Mouse (Mus musculus) intestine, embryonic 16.5 days (tissue): ENCODE measurements around the gene Lce1h. TPM values are rescaled to one million over a fixed set of nuclear protein-coding genes. Genes with fewer than 3 reads are reported as not detected.

Experiments used
- ATAC-seq: fragments of 200-750 bp; cut with Nextera tagmentation; 2 replicates; pipeline ENCODE4 v1.8.0; 2017; ENCODE audit warnings: moderate TSS enrichment, moderate library complexity
- H3K27ac ChIP-seq: fragments of 300-500 bp; sonication (generic); 2 replicates; pipeline ENCODE4 v1.5.1; 2014; ENCODE audit warnings: mild to moderate bottlenecking, low read length
- H3K27me3 ChIP-seq: fragments of 300-500 bp; sonication (generic); replicated peaks from 2 replicates; pipeline ENCODE4 v1.6.1; 2014; ENCODE audit warnings: low read length, control low read depth, mixed read lengths; ENCODE audit not compliant: control insufficient read depth, insufficient read depth
- H3K36me3 ChIP-seq: fragments of 300-500 bp; sonication (generic); 2 replicates; pipeline ENCODE4 v1.6.1; 2014; ENCODE audit warnings: low read length, control low read depth; ENCODE audit not compliant: control insufficient read depth, insufficient read depth
- H3K4me1 ChIP-seq: fragments of 300-500 bp; sonication (generic); 2 replicates; pipeline ENCODE4 v1.6.1; 2014; ENCODE audit warnings: low read length, control low read depth, mixed read lengths; ENCODE audit not compliant: control insufficient read depth, insufficient read depth
- H3K4me2 ChIP-seq: fragments of 300-500 bp; sonication (generic); 2 replicates; pipeline ENCODE4 v1.6.1; 2014; ENCODE audit warnings: low read depth, low read length, control low read depth
- H3K4me3 ChIP-seq: fragments of 300-500 bp; sonication (generic); 2 replicates; pipeline ENCODE4 v1.5.1; 2014; ENCODE audit warnings: mild to moderate bottlenecking, low read length
- H3K9ac ChIP-seq: fragments of 300-500 bp; sonication (generic); 2 replicates; pipeline ENCODE4 v1.6.1; 2014; ENCODE audit warnings: low read depth, low read length
- H3K9me3 ChIP-seq: fragments of 300-500 bp; sonication (generic); 2 replicates; pipeline ENCODE4 v1.6.1; 2016; ENCODE audit warnings: low read length, control low read depth; ENCODE audit not compliant: control insufficient read depth
- WGBS: fragments of 180-500 bp; shearing (Covaris S2); extraction: QIAGEN DNeasy Blood & Tissue Kit; methylation state at CpG from one replicate; pipeline ENCODE4 v1.1.7; 2014; 5-methylcytosine and 5-hydroxymethylcytosine counted together
- polyA plus RNA-seq: library from polyadenylated mRNA; unstranded; fragments of >200 nt; fragmentation: Nextera tagmentation; extraction: Ambion mirVana; gene quantifications from 2 replicates; pipeline ENCODE4 v1.2.1, GENCODE M21; 2015

Gene Lce1h
- polyA plus RNA-seq = not detected in 2 replicates

DNA sequence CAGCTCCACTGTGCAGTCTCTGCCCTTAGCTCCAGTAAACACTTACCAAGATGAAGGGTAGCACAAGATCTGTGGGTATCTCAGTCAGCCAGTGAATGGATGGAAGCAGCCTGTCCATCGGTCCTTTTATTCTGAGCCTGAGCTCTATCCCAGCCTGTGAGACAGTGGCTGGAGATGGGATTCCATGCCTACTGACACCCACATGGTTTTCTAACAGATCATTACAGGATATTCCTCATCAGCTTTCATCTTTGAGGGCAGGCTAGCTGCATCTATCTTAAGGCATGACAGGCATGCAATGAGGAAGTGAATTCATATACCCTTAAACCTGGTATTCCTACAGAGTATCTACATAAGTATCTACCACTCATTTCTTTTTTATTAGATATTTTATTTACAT lies at the start of gene Lce1h:
TSS of gene Lce1h (minus strand) at position 101 of the 400 bp plus-strand sequence.
- ATAC-seq = no peak
- Histone ChIP-seq H3K4me1 (no peaks in the 10 kb centered on the region), H3K36me3 (no peaks in the 10 kb centered on the region), H3K9me3 (no peaks in the 10 kb centered on the region), H3K4me3 (no peak within 1 kb of the TSS), H3K9ac (no peak within 1 kb of the TSS), H3K27ac (no peak within 1 kb of the TSS), H3K4me2 (no peak within 1 kb of the TSS), H3K27me3 (no peaks in the 10 kb centered on the region)
- WGBS = 86% methylated on average over 1 of the region's 1 CpGs

DNA sequence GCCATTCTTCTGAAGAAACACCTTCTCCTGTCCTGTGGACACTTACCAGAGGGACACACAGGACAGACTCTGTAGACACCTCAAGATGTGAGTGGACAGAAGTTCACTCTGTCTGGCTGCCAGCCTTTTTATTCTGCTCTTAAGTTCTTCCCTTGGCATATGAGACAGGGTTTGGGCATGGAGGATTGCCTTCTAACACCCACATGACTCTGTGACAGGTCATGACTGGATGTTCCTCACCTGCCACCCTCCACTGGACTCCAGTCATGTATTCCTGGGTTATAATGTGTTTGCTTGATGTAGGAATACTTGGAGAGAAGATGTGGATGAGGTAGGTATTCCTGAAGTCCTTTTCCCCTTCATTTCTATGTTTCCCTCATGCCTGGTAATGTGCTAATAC lies 42.9 kb upstream of the Lce1h start, which contains the start of gene Lce1k:
TSS of gene Lce1k (minus strand) at position 101 of the 400 bp plus-strand sequence.
- no peak within 1 kb of the TSS for H3K9ac ChIP-seq
- no peak within 1 kb of the TSS for H3K4me2 ChIP-seq
- no peaks in the 10 kb centered on the region for H3K9me3 ChIP-seq
- no peak for ATAC-seq
- H3K4me1 ChIP-seq = no peaks in the 10 kb centered on the region
- H3K36me3 ChIP-seq = no peaks in the 10 kb centered on the region
- no peak within 1 kb of the TSS for H3K4me3 ChIP-seq
- no peaks in the 10 kb centered on the region for H3K27me3 ChIP-seq
- no peak within 1 kb of the TSS for H3K27ac ChIP-seq

DNA sequence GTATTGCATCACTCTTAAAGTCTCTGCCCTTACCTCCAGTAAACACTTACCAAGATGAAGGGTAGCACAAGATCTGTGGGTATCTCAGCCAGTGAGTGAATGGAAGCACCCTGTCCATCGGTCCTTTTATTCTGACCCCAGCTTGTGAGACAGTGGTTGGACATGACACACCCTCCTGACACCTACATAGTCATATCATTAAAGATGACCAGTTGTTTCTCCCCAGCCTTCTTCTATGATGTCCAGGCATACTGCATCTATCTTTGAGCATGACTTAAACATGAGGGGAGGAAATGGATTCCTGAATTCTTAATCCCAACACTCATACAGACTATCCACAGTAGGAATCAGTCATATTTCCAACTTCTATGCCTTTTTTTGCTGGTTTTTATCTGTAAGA lies 25.5 kb upstream of the Lce1h start, which contains the start of gene Lce1j:
TSS of gene Lce1j (minus strand) at position 101 of the 400 bp plus-strand sequence.
- 74% methylated on average over 1 of the region's 1 CpGs for WGBS
- Histone ChIP-seq H3K4me3 (no peak within 1 kb of the TSS), H3K27ac (no peak within 1 kb of the TSS), H3K36me3 (no peaks in the 10 kb centered on the region), H3K27me3 (no peaks in the 10 kb centered on the region), H3K4me1 (no peaks in the 10 kb centered on the region), H3K4me2 (no peak within 1 kb of the TSS), H3K9me3 (no peaks in the 10 kb centered on the region), H3K9ac (no peak within 1 kb of the TSS)
- no peak for ATAC-seq

DNA sequence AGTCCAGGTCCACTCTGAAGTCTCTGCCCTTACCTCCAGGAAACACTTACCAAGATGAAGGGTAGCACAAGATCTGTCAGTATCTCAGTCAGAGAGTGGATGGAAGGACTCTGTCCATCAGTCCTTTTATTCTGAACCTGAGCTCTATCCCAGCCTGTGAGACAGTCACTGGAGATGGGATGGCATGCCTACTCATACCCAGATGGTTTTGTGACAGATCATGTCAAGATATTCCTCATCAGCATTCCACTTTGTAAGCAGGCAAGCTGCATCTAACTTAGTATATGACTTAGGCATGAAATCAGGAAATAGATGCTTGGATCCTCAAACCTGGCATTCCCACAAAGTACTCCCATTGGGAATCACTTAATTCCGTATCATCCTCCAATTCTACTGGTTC lies 13.9 kb upstream of the Lce1h start, which contains the start of gene Lce1i:
TSS of gene Lce1i (minus strand) at position 101 of the 400 bp plus-strand sequence.
- Histone ChIP-seq H3K4me3 (no peak within 1 kb of the TSS), H3K27me3 (no peaks in the 10 kb centered on the region), H3K27ac (no peak within 1 kb of the TSS), H3K9me3 (no peaks in the 10 kb centered on the region), H3K4me2 (no peak within 1 kb of the TSS), H3K9ac (no peak within 1 kb of the TSS), H3K36me3 (no peaks in the 10 kb centered on the region), H3K4me1 (no peaks in the 10 kb centered on the region)
- WGBS = 86% methylated on average over 1 of the region's 1 CpGs
- ATAC-seq = no peak

DNA sequence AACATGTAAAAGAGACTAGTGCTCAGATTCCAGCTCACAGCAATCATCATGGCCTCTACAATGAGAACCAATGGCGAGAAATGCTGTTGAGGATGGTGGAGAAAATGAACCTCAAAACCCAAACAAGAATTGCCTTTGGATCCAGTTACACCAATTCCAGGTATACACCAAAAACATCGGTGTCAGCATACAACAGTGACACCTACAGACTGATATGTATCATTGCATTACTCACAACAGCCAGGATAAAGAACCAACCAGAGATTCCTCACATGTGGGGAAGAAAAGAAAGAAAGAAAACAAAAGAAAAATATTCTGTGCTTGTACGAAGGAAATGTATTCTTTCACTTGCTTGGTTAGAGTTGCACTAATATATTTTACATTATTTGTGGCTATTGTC lies 6.7 kb upstream of the Lce1h start:
- WGBS = 21% methylated on average over 3 of the region's 3 CpGs
- Histone ChIP-seq H3K9ac (no peak overlapping the region), H3K4me3 (no peak overlapping the region), H3K9me3 (no peaks in the 10 kb centered on the region), H3K4me2 (no peak overlapping the region), H3K27me3 (no peaks in the 10 kb centered on the region), H3K27ac (no peak overlapping the region), H3K4me1 (no peaks in the 10 kb centered on the region), H3K36me3 (no peaks in the 10 kb centered on the region)
- ATAC-seq = no peak

DNA sequence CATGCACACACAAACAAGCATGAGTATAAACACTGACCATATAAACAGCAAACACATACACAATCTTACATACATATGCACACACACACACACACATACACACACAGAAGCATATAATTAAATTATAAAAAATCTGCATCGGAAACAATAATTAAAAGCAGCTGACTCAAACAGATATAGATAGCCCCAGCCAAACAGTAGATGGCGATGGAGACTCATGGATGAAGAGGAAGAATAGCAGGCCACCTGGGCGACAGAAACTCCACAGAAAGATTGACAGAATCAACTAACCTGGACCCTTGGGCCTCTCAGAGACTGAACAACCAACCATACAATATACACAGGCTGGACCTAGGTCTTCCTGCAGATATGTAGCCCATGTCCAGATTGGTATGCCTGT lies 11.7 kb downstream of the Lce1h start:
- no peak overlapping the region for H3K27ac ChIP-seq
- no peak overlapping the region for H3K4me3 ChIP-seq
- no peak overlapping the region for H3K9ac ChIP-seq
- H3K4me2 ChIP-seq = no peak overlapping the region
- no peaks in the 10 kb centered on the region for H3K4me1 ChIP-seq
- H3K9me3 ChIP-seq = no peaks in the 10 kb centered on the region
- no peaks in the 10 kb centered on the region for H3K36me3 ChIP-seq
- no peaks in the 10 kb centered on the region for H3K27me3 ChIP-seq
- WGBS = 46% methylated on average over 3 of the region's 3 CpGs
- no peak for ATAC-seq

DNA sequence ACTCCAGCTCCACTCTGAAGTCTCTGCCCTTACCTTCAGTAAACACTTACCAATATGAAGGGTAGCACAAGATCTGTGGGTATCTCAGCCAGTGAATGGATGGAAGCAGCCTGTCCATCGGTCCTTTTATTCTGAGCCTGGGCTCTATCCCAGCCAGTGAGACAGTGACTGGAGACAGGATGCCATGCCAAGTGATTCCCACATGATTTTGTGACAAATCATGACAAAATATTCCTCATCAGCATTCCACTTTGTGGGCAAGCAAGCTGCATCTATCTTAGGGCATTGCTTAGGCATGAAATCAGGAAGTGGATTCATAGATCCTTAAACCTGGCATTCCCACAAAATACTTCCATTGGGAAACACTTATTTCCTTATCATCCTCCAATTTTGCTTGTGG lies 12.6 kb downstream of the Lce1h start, which contains the start of gene Lce1g:
TSS of gene Lce1g (minus strand) at position 101 of the 400 bp plus-strand sequence.
- Histone ChIP-seq H3K9ac (no peak within 1 kb of the TSS), H3K4me1 (no peaks in the 10 kb centered on the region), H3K4me2 (no peak within 1 kb of the TSS), H3K4me3 (no peak within 1 kb of the TSS), H3K9me3 (no peaks in the 10 kb centered on the region), H3K27me3 (no peaks in the 10 kb centered on the region), H3K36me3 (no peaks in the 10 kb centered on the region), H3K27ac (no peak within 1 kb of the TSS)
- ATAC-seq = no peak
- WGBS = 85% methylated on average over 1 of the region's 1 CpGs

DNA sequence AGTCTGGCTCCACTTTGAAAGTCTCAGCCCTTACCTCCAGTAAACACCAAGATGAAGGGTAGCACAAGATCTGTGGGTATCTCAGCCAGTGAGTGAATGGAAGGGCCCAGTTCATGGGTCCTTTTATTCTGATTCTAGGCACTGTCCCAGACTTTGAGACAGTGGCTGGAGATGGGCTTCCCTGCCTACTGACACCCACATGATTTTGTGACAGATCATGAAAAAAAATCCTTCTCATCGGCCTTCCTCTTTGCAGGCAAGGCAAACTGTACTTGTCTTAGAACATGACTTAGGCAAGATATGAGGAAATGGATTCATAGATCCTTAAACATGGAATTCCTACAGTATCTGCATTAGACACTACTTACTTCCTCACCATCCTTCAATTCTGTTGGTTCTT lies 25.9 kb downstream of the Lce1h start, which contains the start of gene Gm38119:
TSS of gene Gm38119 (minus strand) at position 101 of the 400 bp plus-strand sequence.
- 90% methylated on average over 1 of the region's 1 CpGs for WGBS
- ATAC-seq = no peak

DNA sequence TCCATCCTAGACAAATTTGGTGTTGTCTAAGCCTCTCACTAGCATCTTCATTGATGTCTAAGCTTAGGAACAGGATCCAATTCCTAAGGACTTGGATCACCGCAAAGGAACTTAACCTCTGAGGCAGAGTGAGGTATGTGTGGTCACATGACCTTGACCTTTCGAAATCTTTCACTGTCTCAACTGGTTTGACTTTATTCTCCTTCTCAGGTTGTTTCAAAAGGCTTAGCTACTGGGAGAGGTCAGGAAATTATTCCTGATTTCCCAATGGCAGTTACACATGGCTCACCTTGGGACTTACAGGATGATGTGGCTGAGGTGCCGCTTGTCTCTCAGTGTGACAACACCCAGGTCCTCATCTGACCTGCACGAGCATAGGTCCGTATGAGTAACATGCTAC lies 42.2 kb downstream of the Lce1h start:
- Histone ChIP-seq H3K27ac (no peak overlapping the region), H3K36me3 (no peaks in the 10 kb centered on the region), H3K4me2 (no peak overlapping the region), H3K9me3 (no peaks in the 10 kb centered on the region), H3K27me3 (no peaks in the 10 kb centered on the region), H3K4me3 (no peak overlapping the region), H3K9ac (no peak overlapping the region), H3K4me1 (no peaks in the 10 kb centered on the region)
- no peak for ATAC-seq
- WGBS = 81% methylated on average over 5 of the region's 5 CpGs

More for the DNA sequence above, 25.9 kb downstream of the Lce1h start, which contains the start of gene Gm38119:
- Histone ChIP-seq H3K27me3 (no peaks in the 10 kb centered on the region), H3K9ac (no peak within 1 kb of the TSS), H3K4me1 (no peaks in the 10 kb centered on the region), H3K27ac (no peak within 1 kb of the TSS), H3K4me3 (no peak within 1 kb of the TSS), H3K36me3 (no peaks in the 10 kb centered on the region), H3K4me2 (no peak within 1 kb of the TSS), H3K9me3 (no peaks in the 10 kb centered on the region)

DNA sequence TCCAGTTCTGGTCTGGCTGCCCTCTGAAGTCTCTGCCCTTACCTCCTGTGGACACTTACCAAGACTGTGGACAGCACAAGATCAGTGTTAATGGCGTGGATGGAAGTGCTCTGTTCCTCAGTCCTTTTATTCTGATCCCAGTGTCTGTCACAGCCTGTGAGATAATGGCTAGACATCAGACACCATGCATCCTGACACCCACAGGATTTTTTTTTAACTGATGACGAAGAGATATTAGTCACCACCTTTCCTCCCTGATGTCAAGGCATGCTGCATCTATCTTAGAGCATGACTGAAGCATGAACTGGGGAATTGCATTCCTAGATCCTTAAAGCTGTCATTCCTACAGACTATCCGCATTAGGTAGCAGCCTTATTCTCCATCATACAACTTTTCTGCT lies 44.6 kb downstream of the Lce1h start, which contains the start of gene Lce1f:
TSS of gene Lce1f (minus strand) at position 101 of the 400 bp plus-strand sequence.
- 75% methylated on average over 3 of the region's 3 CpGs for WGBS
- ATAC-seq = no peak
- H3K9me3 ChIP-seq = no peaks in the 10 kb centered on the region
- no peak within 1 kb of the TSS for H3K9ac ChIP-seq
- H3K27ac ChIP-seq = no peak within 1 kb of the TSS
- H3K36me3 ChIP-seq = no peaks in the 10 kb centered on the region
- H3K4me2 ChIP-seq = no peak within 1 kb of the TSS
- H3K4me3 ChIP-seq = no peak within 1 kb of the TSS
- no peaks in the 10 kb centered on the region for H3K4me1 ChIP-seq
- H3K27me3 ChIP-seq = no peaks in the 10 kb centered on the region
